ENCODE assay signal across 8 mouse cellular contexts in genomic region chr14:61112404-61112803, GRCm38 (mm10). TPM values are rescaled to one million over a fixed set of nuclear protein-coding genes. Genes with fewer than 3 reads are reported as not detected.
DNase-seq lines count a peak whose midpoint lies in the region; ATAC-seq lines count a peak whose summit lies in the region.

No protein-coding gene starts in this region.

- ATAC-seq in liver, embryonic 13.5 days (ENCODE audit: low read depth) = no peak
- ATAC-seq in neural tube, embryonic 15.5 days (ENCODE audit: low FRiP score) = 0 out of 2 replicates have a peak, but pooled peaks have one; percentile 55

- 4% methylated on average over 11 of the region's 11 CpGs for WGBS in liver, embryonic 13.5 days (ENCODE audit: insufficient replicate concordance)
- 5% methylated on average over 11 of the region's 11 CpGs for WGBS in neural tube, embryonic 15.5 days

- no peaks in the 10 kb centered on the region for H3K4me1 ChIP-seq in liver, embryonic 13.5 days (replicated peaks)
- H3K4me1 ChIP-seq in neural tube, embryonic 15.5 days = peaks cover 2% of the 10 kb centered on the region

- no peak overlapping the region for H3K4me3 ChIP-seq in liver, embryonic 13.5 days (replicated peaks)
- H3K4me3 ChIP-seq in neural tube, embryonic 15.5 days (replicated peaks) = no peak overlapping the region

- DNase-seq in 3134 (ENCODE audit: extremely low read depth, insufficient read length, low spot score) = peak; percentile 13
- peak; percentile 63 for DNase-seq in T-cell, adult 2 months (ENCODE audit: low spot score)
- peak; percentile 81 to 85 for DNase-seq in cerebellum, postnatal 36 days
- peak; percentile 73 for DNase-seq in gastrocnemius, adult 18-20 months (ENCODE audit: low spot score)
- peak; percentile 87 for DNase-seq in kidney, postnatal 10 days
- peak; percentile 20 for DNase-seq in liver, embryonic 13.5 days
- peak; percentile 91 for DNase-seq in testis, postnatal 10 days (ENCODE audit: low spot score)

- no peak overlapping the region for H3K27ac ChIP-seq in liver, embryonic 13.5 days
- H3K27ac ChIP-seq in neural tube, embryonic 15.5 days (replicated peaks) = no peak overlapping the region

- H3K9ac ChIP-seq in liver, embryonic 13.5 days = no peak overlapping the region
- H3K9ac ChIP-seq in neural tube, embryonic 15.5 days (replicated peaks) = no peak overlapping the region

- no peaks in the 10 kb centered on the region for H3K9me3 ChIP-seq in liver, embryonic 13.5 days (replicated peaks)
- no peaks in the 10 kb centered on the region for H3K9me3 ChIP-seq in neural tube, embryonic 15.5 days (replicated peaks)

- no peaks in the 10 kb centered on the region for H3K27me3 ChIP-seq in liver, embryonic 13.5 days
- H3K27me3 ChIP-seq in neural tube, embryonic 15.5 days (replicated peaks) = no peaks in the 10 kb centered on the region

- no peak overlapping the region for H3K4me2 ChIP-seq in liver, embryonic 13.5 days
- H3K4me2 ChIP-seq in neural tube, embryonic 15.5 days = peak overlapping the region; percentile 25; the same call in 1 of the 2 replicates

- no peaks in the 10 kb centered on the region for H3K36me3 ChIP-seq in liver, embryonic 13.5 days
- no peaks in the 10 kb centered on the region for H3K36me3 ChIP-seq in neural tube, embryonic 15.5 days

RNA-seq across cellular contexts. Expression of gene Sacs, which starts 25.9 kb away (rescaled TPM):
- total RNA-seq in gastrocnemius, adult 18-20 months (2021) = 10 to 100 TPM; 12.7 to 15.3 TPM
- 1.3 and 1.4 TPM in 2 replicates for polyA plus RNA-seq in liver, embryonic 13.5 days (2015; fragmentation: Nextera tagmentation; extraction: Ambion mirVana)
- 7.5 and 8.0 TPM in 2 replicates for polyA plus RNA-seq in neural tube, embryonic 15.5 days (2015; fragmentation: Nextera tagmentation; extraction: Ambion mirVana)

Comparison
In these comparisons a context has a peak if more than half of its experiments do, and no peak if none do; other contexts are left out.
1. DNase-seq: peak in every context shown above with its lines; median percentile 91 in testis, postnatal 10 days; 87 in kidney, postnatal 10 days; 83 in cerebellum, postnatal 36 days; 73 in gastrocnemius, adult 18-20 months; 63 in T-cell, adult 2 months; 20 in liver, embryonic 13.5 days; 13 in 3134.